Mouse (Mus musculus): Measurements from ENCODE around the gene Btg4. TPM values are rescaled to one million over a fixed set of nuclear protein-coding genes. Genes with fewer than 3 reads are reported as not detected.
A peak's percentile ranks its signal among the peaks of the same experiment; 100 is the strongest.
"Not testable (repeated sequence)": the region's sequence is repeated elsewhere in the genome, so short reads cannot be mapped to it uniquely, and the experiment has no call there.

The Btg4 gene
- total RNA-seq, 2 experiments from 2014 or later: not detected

DNA sequence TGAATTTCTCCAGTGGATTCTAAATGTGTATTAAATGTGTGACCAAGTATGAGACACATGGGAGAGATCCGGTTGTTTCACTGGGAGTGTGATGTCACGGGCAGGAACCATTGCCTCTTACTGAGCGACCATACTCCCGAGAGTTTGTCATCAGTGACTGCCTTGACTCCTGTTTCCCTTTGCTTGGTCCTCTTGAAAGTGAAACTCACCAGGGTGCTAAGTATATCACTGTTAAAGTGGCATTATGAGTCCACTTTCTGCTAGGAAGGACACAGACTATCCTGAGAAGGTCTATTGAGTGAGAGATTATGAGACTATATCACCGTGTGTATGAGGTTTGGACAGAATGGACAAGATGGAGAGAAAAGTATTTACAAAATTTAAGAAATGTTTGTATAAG lies 20.9 kb downstream of the Btg4 start:
- DNase-seq (ENCODE audit: low spot score in 2 of 2): no peak

DNA sequence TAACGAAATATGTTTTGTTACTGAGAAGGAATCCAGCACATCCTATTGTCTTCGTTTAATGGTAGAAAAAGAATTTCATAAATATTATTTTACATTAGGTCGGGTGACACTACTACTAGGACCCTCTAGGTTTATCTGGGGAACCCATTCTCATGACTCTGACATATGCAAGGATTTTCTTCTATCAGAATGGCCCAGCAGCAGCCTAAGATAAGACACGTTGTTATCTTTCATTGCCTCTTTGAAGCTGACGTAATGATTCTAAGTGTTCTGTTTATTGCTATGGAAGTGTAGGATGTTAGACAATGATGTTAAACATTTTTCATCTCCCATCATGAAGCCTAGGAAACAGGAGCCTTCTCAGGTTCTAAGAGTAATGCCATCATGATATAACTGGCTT lies 33.0 kb downstream of the Btg4 start:
- no peak for DNase-seq (ENCODE audit: low spot score in 2 of 2)

DNA sequence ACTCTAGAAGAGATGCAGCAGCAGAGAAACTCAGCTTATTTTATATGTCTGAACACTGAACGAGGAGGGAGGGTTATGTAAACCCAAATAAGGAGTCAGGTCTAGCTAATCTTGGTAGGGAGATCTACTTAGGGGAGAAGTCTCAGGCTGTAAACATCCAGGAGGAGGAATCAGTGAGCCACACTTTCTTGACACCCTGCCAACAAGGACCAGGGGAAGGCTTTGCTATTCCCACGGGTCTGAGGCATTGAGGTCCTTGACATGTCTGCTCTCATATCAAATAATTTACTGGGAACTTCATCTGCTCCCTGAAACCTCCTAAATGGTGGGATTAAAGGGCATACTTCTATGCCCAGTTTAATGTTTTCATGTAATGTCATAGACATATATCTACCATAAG lies 35.6 kb downstream of the Btg4 start:
- DNase-seq (ENCODE audit: low spot score in 2 of 2): no peak

DNA sequence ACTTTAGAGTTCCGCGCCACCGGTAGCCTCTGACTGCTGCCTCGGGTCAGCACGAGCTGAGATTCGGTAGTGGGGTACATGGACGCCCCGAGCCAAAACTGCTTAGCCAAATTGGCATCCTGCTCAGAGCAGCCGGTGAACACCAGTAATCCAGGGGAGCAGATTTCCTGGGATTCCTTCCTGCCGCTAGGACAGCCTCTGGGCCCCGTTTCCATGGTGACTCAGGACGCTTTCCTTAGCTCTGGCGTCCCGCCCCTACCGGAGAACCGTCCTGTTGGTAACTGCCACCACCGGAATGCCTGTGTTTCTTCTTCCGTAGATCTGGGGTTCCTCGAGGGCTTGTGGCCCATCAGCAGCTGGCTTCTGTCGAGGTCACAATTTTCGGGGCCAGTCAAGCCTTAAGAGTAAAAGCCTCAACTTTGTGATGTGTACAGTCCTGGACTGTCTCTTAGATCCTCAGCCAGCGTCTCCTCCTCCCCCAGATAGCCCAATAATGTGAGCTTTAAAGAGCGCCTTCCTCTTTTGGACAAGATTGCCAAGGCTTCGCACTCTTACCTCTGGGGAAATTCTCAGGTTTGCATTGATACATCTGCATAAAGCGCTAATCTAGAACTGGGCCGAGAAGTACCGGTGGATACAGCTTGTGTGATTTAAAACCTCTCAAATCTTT lies 41.2 kb downstream of the Btg4 start, which contains the start of gene 4833427G06Rik:
TSS of gene 4833427G06Rik (minus strand) at position 323 of the 670 bp plus-strand sequence.
- DNase-seq (ENCODE audit: low spot score in 2 of 2): peak; percentile 5 to 27

DNA sequence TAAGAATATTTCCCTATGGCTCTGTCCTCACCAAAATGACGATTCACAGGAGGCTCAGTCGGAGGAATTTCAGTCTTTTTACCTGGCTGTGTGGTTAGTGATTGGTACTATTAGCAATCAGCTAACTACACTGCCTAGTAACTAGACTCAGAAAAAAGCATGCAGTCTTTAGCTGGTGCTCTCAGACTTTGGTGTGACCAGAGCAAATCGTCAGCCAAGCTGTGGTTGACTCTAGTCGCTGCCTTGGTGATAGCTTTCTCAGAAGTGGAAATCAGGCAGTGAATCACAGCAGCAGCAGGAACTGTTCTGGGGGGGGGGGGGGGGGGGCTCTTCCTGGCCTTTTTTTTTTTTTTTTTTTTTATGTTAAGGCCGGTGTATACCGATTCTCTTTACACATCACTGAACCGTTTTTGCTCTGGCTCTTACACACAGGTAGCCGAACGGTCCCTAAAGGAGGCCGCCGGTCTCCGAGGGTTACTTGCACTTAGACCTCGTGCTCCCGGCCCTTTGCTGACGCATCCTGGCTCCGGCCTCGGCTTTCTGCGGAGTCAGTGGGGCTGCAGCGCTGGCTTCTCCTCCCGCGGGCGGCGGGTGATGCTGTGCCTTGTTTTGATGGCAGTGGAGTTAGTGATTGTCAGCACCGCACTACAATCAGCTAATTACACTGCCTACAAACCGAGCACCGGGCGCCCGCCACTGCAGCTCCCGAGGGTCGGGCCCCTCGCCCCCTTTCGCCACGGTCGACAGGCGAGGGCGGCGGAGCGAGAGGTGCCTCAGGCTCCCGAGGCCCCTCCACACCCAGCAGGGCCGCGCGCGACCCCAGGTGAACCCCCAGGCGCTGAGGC lies 42.5 kb downstream of the Btg4 start:
- DNase-seq (ENCODE audit: low spot score in 2 of 2): peak; percentile 6 to 41

DNA sequence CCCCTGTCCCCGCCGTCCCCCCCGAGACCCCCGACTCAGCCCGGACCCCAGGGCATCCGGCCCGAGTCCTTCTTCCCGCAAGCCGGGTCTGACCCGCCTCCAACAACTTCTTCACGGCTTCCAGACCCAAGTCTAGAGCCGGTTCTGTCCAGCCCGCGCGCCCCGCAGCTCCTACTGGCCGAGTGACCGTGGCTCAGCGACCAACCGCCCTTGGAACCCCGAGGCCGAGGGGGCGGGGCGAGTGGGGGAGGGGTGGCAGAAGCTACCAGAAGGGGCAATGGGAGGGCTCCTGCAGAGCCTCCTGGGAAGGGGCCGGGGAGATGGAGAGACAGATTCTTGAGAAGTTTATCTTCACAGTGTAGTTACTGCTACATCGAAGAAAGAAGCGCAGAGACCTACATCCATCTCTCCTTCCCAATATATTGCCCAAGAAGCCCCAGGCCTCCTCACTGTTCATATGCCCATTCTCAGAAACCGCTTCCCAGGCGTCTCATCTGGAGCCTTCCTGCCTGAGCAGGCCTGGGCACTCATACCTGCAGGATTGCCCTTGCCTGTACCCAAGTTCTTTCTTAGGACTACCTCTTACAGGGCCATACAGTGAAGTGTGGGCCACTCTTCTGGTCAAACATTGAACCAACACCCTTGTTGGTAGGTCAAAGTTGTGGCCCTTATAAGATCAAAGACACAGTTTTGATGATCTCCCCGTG lies 43.3 kb downstream of the Btg4 start:
- DNase-seq (ENCODE audit: low spot score in 2 of 2): peak in 1 of 2 experiments; percentile 1

DNA sequence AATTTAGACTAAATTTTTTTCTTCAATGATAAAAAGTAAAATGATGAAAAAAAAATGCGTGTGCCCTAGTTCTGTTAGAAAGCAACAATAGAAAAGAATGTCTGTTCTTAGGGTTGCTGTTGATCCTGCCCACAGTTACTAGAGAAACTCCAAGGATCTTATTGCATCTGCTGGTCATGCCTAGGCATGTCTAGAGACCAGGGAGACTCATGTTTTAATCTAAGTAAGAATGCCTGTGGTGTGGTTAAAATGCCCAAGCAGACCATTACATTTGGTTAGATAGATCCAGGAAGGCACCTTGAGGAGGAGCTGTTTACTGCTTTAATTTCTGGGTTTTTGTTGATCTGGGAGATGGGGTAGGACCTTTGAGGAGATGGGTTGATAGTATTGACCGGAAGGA lies 45.0 kb downstream of the Btg4 start:
- DNase-seq (ENCODE audit: low spot score in 2 of 2): no peak

DNA sequence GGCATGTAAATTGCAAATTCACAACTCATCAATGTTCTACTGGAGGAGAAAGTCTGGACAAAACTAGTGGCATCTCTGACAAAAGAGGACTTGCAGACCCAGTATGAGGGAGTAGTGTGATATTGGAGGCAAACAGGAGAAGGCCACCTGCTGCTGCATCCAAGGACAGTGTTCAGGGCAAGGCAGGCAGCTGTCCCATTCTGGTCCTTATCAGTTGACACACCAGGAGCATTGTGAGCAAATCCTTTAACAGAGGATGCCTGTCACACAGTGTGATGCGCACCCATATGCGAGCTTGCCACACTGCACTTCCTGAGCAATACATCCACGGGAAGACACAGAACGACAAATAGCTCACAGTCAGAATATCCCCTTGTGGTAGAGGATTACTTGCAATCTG lies 54.1 kb downstream of the Btg4 start:
- no peak for DNase-seq (ENCODE audit: low spot score in 2 of 2)

DNA sequence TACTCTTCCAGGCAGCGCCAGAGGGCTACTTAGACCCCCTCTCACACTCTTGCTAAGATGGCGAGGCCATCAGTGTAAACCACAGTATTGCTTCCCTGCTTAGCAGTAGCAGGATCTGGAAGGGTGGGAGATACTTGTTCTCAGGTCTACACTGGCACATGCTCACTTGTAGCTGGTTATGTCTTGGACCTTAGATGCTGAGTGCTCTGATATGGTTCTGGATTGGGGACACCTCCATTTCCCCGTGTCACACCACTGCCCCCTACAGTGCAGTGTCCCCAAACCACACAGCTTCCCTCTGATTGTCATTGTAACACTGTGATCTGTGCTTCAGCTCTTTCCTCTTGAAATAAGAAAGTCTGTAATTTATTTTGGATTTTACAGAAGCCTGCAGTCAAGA lies 76.3 kb downstream of the Btg4 start:
- DNase-seq (ENCODE audit: low spot score in 2 of 2): peak in 1 of 2 experiments; percentile 44

DNA sequence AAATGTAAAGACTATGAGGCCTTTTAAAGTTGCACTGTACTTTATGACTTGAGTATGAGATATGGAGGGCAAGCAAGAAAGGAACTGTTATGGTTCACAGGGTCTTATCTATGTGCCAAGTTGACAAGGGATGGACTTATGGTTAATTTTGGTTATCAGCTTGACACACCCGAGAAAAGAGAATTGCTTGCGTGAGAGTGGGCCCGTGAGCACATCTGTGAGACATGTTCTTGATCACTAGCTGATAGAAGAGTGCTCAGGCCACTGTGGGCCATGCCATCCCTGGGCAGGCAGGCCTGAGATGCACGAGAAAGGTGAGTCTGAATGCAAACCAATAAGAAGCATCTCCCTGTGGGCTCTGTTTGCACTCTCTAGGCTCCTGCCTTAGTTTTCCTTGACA lies 76.7 kb downstream of the Btg4 start:
- no peak for DNase-seq (ENCODE audit: low spot score in 2 of 2)

DNA sequence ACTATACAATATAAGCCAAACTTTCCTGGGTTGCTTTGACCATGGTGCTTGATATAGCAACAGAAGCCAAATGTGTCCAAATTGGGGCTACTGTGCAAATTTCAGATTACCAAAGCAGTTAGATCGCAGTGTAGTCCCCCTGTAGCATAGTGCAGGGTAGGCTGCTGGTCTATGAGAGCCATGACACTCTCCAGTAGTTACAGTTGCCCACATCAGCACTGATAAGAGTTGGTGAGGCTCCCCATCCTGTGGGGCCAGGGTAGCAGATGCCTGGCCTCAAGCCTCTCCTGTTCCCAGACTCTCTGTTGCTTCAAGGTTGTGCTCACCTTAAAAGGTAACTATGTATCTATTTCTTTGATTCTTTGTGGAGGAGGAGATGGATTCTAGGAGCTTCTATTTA lies 77.1 kb downstream of the Btg4 start:
- DNase-seq (ENCODE audit: low spot score in 2 of 2): no peak

DNA sequence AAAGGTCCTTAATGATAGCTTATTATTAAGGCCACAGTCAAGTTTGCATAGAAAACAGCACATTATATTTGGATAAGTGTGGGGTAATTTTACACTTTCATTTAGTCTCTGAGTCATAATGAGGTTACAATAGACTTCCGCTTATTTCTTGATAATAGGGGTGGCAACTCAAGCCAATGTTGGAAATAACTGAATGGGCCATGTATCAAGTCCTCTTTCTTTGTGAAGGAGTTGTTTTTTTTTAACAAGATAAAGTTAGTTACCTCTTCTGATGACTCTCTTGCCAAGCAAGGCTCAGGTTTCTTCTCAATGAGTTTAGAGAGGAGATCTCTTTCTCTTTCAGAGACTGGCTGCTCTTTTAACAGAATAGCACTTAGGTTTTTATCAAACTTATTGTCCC lies 77.6 kb downstream of the Btg4 start:
- no peak for DNase-seq (ENCODE audit: low spot score in 2 of 2)

DNA sequence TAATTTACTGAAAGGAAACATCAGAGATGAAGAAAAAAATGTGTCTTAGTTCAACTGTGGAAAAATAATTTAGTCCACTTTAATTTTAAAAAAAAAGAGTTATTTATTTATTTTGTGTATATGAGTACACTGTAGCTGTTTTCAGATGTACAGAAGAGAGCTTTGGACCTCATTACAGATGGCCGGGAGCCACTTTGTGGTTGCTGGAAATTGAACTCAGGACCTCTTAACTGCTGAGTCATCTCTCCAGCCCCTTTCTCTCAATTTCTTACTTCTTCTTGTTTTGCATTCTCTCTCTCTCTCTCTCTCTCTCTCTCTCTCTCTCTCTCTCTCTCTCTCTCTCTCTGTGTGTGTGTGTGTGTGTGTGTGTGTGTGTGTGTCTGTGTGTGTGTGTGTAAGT lies 78.7 kb downstream of the Btg4 start:
- DNase-seq (ENCODE audit: low spot score in 2 of 2): not testable (repeated sequence)

DNA sequence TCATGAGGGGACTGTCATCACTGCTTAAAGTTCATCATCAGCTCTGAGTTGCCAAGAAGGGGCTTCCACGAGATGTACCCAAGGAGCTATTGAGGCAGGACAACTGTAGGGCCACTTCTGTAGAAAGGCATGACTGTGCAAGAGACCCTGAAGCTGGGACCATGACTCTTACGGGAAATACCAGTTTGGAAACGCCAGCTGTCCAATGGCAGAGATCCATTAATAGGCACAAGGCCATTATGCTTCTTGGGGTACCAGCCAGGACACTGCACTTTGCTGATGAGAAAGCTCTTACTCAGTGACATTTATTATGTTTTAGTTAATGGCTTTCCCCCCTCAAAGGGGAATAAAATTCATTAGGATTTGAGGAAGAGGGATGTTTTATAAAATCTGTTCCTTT lies 80.0 kb downstream of the Btg4 start:
- no peak for DNase-seq (ENCODE audit: low spot score in 2 of 2)

DNA sequence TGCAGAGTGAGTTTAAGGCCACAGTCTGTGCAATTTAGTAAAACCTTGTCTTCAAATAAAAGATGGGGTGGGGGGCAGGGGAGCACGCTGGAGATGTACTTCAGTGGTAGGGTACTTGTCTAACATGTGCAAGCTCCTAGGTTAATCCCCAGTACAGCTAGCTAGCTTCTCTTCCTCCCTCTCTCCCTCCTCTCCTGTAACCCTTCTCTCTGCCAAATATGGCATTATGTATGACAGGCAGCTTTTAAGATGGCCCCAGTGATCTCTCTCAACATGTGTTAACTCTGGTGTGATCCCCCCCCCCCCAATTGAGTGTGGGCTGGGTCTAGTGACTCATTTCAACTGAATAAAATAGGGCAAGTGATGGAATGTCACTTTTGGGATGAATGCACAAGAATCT lies 82.7 kb downstream of the Btg4 start:
- DNase-seq (ENCODE audit: low spot score in 2 of 2): no peak

DNA sequence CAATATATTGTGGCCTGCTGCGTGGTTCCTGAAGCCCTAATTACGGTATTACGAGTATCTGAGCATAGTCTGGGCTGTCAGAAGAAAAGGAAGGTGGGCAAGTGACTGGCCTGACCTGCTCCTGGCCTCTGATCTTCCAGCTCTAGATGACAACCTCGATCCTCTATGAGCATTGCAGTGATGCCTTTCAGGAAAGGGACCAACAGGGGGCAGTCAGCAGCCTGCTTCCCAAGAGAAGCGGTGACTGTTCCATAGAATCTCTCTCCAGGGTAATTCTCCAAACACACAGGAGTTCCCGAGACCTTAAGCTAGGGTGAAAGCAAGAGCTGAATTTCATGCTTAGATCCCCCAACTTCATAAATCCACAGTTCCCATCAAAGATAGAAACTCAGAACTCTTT lies 83.5 kb downstream of the Btg4 start:
- no peak for DNase-seq (ENCODE audit: low spot score in 2 of 2)

DNA sequence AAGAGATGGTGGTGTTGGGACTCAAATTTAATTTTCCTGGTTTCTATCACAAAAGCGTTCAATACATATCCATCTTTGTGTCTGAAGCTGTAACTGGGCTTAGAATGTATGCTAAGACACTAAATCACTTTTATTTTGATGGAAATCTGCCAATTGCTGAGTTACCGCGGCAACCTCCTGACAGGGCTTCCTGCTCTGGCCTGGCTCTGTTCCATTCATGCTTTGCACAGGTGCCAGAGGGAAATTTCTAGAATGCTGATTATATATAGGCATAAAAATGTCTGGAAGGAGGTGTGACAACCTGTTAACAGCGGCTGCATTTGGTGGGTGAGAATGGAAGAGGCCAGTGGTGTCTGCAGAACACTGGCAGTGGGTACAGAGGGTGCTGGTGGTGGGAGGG lies 85.8 kb downstream of the Btg4 start:
- DNase-seq (ENCODE audit: low spot score in 2 of 2): no peak

DNA sequence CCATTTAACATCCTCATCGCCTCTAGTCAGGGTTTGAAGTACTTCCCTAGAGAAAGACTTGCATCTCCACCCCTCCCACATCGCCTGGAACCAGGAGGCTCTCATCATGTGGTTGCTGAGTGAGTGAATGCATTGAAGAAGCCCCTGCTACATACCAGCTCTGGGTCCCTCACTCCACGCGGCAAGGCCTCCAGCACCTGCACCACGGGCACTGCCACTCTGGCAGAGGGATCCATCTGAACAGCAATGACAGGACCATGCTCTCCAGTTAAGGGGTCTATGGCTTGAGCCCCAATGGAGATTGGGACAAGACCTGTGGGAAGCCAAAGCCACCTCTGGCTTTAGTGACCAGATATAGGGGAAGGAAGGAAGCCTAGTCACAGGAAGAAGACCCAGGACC lies 86.6 kb downstream of the Btg4 start:
- DNase-seq (ENCODE audit: low spot score in 2 of 2): no peak

DNA sequence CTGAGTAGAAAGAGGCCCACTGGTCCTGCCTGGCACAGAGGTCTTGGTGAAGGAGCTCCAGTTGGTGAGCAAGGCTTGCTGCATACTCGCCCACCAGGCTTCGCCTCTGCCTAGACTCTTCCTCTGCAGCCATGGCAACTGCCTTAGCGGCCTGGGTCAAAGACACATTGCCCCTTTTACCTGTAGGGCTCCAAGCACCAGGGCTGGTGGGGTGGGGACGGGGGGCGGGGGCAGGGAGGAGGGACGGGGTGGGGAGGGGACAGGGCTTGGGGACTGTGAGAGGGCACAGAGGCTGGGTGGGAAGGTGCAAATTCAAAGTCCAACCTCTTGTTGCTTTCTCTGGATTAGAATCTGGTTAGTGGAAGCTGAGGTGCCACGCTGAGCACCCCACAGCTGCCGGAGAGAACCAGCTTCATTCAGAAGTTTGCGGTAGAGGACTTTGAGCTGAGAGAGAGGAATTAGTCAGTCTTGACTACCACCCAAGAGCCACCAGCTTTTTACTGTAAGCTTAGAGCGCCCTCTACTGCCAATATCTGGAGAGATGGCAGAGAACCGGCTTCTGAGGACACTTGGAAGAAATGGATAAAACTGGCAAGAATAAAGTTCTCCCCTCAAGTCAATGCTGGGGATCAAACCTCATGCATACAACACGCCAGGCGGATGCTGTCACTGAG lies 91.5 kb downstream of the Btg4 start:
- DNase-seq (ENCODE audit: low spot score in 2 of 2): peak; percentile 40 to 81

DNA sequence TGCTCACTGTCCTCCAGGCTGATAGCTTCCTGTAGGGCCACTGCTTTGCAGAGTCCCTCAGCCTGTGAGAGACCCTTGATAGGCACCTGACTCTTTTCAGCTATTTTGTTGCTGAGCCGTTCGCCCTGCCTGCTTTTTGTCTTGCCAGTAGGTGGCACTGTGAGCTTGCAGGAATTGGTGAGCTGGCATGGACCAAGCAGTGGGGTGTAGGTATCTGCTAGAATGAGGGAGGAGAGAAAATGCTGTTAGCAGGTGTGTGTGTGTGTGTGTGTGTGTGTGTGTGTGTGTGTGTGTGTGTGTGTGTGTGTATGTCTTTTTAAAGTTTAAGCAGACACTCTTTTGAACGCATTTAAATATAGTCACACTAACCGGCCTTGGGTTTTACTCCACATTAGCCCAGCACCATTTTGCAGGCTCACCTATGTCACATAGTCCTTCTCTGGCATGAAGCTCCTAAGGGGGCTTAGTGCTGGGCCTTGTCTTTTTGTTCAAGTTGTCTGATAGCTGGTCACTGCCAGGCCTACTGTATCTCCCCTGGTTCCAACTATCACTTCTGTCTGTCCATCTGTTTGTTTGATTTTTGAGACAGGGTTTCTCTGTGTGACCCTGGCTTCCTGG lies 101.2 kb downstream of the Btg4 start:
- peak; percentile 70 to 89 for DNase-seq (ENCODE audit: low spot score in 2 of 2)

DNA sequence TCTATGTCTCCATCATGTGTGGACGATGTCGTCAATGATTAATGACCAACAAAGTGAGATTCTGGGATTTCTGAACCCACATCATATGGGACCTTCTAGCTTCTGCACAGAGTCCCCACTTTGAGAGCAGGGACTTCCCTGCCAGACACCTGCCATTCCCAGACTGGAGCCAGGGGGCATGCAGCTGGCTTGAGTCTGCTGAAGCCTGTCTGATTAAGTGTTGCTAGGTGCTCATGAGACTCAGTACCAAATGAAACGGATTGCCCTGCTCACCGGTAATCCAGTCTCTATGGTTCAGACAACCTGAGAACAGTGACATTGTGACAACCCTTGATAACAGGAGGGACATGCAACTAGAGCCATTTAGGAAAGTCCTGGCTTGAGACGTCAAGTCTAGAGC lies 103.3 kb downstream of the Btg4 start:
- DNase-seq (ENCODE audit: low spot score in 2 of 2): no peak
